Mouse (Mus musculus): ENCODE measurements at regions not wholly inside any gene's neighbourhood (a gene's known extent, or its start where the extent isn't known, plus 50 kb on each side); places are given as distances from the start of the nearest gene placed in this dataset.

DNA sequence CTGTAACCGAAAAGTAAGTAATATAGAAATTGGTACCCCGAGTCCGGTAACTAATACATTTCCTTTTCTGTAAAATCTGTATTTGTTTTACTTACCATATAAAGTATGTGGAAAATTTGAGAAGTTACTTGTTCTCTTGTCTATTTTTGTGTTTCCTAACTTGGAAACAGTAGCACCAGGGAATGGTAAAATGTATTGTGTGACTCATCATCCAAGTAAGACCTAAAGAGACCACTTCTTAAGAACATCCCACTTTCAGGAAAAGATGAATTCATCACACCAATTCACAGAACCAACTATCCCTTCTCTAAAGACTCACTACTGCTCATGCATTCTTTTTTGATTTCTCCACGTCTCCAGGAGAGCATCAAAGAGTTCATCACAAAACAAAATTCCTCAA lies 457.6 kb upstream of the Htr2a start:
- no peak for DNase-seq (ENCODE audit: low read depth, low spot score)

DNA sequence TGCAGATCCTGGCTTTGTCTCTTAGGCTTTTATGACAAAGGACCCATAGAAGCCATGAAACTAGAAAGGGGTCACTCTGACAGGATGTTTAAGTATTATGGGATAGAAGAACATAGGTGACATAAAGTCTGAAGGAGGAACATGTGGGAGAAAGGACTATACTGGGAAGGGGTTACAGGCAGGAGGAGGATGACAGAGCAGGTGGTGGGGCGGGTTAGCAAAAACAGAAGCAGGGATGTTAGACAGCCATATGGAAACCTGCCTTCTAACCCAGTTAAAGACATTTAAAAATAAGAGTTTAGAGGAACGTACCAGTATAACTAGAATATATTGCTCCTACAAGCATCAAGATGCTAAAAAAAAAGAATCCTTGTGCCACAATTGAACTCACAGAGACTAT lies 438.9 kb upstream of the Htr2a start:
- DNase-seq (ENCODE audit: low read depth, low spot score) = no peak

DNA sequence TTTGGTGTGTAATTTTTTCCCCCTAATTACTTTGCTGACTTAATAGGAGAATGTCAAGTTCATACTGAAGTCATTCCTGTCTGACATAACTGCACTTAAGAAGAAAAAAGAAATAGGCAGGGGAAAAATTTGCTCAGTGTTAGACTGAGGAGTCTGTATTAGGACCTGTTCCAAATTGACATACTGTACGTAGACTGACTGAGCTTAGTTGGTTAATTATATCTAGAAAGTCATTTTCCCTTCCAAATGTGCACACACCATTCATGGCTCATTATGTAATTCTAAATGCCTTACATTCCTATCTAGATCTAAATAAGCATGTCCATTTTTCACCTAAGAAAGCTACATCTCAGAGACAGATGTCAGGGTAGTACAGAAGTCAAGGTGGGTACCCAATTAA lies 435.6 kb upstream of the Htr2a start:
- no peak for DNase-seq (ENCODE audit: low read depth, low spot score)

DNA sequence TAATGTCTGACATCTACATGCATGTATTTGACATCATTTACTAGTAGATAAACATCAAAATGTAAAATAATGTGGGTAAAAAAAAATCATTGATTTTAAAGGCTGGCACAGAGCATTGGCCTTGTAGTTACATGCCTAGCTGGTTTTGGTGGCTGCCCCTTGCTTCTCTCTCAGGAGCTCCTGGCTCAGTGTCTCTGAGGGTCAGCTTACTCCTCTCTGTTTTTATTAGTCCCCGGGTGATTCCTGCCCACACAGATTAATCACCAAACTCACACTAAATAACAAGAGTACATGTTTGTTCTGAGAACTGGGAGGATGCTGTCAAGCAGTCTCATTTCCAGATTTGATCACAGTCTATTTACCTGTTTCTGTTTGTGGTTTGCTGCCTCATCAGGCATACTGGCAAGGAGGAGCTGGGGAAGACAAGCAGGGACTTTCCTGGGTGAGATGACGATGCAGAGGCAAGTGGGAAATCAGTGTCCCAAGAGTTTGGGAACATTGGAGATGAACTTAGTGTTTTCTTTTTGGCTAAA lies 422.7 kb upstream of the Htr2a start:
- no peak for DNase-seq (ENCODE audit: low read depth, low spot score)

DNA sequence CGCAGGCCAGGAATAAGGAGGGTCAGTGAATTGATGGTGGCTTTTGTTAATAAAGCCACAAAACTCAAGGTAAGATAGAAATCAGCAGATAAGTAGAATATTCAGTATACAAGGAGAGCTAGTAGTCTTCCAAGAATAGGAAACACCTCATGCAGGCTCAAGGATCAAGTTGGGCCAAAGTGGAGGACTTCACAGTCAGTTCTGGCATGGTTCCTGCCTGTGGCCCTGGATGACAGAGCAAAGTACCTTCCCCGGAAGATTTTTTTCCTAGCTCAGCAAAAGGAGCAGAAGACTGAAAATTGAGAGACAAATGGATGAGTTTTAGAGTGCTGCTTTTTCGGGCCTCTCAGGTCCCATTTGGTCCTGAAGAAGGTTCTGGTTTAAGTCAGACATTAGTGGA lies 420.9 kb upstream of the Htr2a start:
- DNase-seq (ENCODE audit: low read depth, low spot score) = no peak

DNA sequence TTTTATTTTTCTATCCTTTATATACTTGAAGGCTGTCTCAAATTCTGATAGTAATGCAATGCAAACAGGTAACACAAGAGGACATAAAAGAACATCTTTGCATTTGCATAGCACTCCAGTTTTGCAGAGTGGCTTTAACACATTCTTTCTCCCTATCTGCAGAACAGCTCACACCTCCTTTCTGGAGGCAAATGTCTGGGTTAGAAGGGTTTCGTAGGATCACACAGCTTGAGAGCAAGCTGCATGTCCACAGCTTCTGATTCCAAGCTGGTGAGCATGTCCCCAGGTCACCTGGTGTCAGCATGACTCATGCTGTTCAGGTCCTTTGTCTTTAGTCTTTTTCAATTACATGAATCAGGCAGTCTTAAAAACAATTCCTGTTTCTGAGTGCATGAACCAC lies 418.5 kb upstream of the Htr2a start:
- peak; percentile 2 for DNase-seq (ENCODE audit: low read depth, low spot score)

DNA sequence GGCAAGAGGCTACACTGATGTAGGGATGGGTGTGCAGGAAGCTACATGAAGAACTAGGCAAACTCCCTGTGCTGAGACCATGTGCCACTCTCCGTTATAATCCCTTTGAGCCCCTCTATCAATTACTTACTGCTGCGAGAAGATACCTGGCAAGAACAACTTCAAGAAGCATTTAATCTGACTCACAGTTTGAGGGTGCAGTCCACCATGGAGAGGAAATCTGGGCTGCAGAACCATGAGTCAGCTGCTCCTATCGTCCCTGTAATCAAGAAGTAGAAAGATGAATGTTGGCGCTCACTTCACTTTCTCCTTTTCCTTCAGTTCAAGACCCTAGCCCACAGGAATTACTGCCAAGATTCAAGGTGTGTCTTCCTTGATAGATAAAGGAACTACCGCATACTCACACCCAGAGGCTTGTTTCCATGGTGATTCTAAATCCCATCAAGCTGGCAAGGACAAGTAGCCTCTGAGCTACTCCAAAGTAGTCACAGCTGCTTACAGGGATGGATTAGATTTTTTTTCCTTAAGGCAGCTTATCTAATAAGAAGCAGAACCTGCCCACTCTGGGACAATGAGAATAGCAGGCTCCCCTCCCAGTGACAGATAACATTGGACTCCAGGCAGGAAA lies 411.0 kb upstream of the Htr2a start:
- DNase-seq (ENCODE audit: low read depth, low spot score) = no peak

DNA sequence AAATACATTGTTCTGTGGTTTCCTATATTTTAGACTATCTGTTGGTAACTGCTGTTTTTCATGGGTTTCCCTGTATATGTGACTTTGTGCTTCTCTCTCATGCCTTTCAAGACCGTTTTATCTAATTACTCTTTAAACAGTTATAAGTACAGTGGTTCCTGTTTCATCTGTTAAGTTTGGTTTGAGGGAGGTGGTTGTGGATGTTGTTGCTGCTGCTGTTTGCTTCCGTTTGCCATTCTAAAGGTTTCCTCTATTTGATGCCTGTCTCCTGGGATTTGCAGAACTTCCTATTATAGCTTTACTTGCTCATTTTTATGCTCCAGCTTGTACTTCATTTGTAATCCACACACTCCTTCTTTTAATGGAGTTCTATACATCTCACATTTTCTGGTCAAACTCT lies 400.4 kb upstream of the Htr2a start:
- no peak for DNase-seq (ENCODE audit: low read depth, low spot score)

DNA sequence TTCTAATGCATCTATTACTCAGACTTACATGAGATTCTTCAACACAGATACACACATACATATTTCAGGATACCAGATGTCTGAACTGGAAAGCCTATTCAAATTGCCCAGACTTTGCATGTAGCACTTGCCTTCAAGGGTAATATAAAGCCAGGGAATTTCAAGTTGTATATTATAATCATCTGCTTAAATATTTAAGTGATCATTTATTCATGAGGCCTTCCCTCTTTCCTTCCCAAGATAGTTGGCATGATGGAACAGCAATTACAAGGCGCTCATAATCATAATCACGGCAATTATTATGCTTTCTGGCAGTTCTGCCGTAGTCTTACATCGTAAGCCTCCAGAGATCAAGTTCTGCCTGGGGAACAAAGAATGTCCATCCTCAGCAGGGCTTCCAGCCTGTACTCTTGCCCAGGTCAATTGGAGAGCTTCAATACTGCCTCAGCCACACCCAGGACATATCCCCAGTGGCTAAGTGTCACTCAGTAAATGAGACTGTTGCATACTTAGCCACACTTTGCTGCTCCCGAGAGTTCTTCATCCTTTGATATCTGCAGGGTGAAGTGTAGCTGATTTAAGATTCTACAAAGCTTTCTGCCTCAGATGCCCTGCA lies 391.3 kb upstream of the Htr2a start:
- no peak for DNase-seq (ENCODE audit: low read depth, low spot score)

DNA sequence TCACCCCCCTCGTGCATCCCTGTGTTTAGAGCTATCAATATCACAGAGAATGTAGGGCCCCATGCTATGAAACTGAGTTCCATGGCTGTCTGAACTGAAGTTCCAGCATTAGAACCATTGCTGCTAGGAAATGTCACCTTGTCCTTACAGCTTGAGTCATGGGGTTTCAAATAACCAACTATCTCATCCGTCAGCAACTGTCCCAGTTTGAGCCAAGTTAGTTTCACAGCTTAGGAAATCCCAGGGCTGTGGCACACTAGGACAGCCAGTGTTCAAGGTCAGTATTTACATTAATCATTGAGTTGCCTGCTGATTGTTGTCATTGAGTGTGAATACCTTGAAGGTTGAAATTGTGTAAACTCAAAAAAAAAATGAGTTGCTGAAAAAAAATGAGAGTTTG lies 390.6 kb upstream of the Htr2a start:
- DNase-seq (ENCODE audit: low read depth, low spot score) = no peak

DNA sequence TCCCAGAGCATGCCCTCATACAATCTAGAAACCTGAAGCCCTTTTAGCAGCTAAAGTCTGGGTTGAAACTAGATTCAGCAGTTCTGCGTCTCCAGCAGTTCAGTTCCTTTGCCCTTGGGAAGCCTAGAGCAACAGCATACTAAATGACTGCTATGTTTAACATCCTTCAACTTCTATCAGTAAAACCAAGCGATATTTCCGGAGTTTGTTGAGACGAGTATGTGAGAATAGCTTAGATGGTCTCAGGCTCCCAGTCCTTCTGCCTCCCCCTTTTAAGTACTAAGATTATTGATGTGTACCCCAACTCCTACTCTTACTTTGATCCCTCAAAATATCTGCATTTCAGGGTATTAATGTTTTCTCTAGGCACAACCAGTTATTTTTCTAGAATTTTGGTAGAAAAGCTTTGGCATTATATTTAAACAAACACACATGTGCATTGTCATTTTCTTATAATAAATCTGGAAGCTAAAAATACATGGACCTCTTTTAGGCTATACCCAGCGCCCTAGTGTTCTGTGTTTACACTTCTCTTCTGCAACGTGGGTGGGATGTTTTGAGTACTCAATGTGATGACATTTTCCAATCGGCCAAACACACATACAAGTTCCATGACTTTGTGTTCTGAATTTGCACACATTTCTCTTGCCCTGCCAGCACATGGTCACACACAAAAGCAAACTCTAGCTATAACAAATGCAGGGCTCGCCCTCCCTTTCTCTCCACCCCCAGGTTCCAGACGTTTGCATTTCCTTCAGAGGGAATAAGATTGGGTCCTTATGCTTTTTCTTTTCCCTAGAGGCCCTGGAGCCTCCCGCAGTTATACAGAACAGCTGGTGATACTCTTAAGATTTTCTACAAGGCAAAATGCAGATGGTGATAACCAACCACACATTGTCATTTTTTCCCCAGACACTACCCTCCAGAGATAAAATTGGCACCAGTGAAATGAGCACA lies 388.2 kb upstream of the Htr2a start:
- DNase-seq (ENCODE audit: low read depth, low spot score) = no peak

DNA sequence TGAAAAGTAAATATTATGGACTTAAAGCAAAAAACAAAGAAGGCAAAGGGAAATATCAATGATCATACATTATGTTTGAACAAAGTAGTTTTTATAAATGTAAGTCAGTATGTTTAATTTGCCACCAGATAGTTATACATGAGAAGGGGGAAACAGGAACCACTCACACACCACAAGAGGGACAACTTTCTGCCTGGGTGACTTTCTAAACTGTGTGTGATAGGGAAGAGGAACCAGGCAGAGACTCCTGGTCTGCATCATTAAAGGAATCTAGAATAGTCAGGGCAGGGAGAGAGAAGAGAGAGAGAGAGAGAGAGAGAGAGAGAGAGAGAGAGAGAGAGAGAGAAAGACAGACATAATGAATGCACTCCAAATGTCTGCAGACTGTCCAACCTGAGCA lies 385.6 kb upstream of the Htr2a start:
- DNase-seq (ENCODE audit: low read depth, low spot score) = no peak

DNA sequence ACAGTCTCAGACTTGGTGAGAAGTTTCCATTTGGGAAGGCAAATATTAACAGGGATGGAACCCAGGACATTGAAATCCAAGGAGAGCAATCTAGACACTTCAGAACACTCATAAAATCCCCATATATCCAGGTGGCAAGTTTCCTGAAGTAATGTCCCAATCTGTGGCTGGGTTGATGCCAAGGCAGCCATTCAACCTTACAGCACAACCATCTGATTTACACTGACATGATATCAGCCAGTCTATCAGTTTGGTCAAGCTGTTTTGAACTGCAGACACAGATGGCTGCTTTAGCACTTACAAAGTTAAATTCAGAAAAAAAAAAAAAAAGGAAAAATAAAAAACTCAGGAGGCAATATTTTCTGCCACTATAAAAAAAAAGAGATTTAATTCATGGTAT lies 381.2 kb upstream of the Htr2a start:
- DNase-seq (ENCODE audit: low read depth, low spot score) = no peak

DNA sequence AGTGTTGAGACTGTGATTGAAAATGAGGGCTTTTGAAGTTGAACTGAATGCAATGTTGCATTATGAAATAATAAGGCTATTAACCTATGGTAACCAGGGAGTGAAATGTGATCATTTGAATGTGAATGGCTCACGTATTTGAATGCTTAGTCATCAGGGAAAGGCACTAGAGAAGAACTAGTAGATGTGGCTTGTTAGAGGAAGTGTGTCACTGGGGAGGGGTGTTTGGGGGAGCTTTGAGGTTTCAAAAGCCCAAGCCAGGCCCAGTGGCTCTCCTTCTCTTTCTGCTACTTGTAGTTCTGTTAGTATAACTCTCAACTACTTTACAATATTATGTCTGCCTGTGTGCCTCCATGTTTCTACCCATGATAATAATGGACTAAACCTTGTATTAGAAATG lies 373.6 kb upstream of the Htr2a start:
- DNase-seq (ENCODE audit: low read depth, low spot score) = peak; percentile 29

DNA sequence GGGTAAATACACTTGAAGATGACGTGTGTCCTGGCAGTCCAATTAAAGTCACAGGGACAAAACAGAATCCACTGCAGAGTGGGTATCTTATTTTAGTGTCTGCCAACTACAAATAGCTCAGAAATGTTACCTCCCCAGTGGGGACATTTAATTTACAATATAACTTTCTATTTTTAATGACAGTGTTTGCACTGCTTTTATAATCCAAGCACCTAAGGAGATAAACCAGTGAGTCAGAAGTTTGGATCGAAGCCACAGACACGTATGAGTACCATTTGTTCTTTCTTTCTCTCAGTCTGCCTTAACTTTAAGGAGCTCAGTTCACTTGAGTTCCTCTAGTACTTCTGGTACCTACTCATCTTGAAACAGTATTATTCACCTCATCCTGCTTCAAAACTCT lies 346.1 kb upstream of the Htr2a start:
- DNase-seq (ENCODE audit: low read depth, low spot score) = peak; percentile 37

DNA sequence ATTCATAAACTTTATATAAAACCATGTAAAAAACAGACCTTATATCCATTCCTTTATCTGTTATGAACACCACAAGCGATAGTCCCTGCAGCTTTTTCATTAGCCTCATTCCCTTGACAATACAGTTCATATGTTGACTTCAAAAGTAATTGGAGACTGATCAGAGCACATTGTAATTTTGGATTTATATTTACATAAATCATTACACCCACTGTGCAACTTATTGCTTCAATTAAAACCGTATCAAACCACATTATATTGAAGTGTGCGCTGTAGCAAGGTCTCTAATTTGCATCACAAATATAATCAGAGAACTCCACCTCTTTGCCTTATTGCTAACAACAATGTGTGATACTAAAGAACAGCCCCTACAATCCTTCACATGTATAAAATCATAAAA lies 336.2 kb upstream of the Htr2a start:
- DNase-seq (ENCODE audit: low read depth, low spot score) = no peak

DNA sequence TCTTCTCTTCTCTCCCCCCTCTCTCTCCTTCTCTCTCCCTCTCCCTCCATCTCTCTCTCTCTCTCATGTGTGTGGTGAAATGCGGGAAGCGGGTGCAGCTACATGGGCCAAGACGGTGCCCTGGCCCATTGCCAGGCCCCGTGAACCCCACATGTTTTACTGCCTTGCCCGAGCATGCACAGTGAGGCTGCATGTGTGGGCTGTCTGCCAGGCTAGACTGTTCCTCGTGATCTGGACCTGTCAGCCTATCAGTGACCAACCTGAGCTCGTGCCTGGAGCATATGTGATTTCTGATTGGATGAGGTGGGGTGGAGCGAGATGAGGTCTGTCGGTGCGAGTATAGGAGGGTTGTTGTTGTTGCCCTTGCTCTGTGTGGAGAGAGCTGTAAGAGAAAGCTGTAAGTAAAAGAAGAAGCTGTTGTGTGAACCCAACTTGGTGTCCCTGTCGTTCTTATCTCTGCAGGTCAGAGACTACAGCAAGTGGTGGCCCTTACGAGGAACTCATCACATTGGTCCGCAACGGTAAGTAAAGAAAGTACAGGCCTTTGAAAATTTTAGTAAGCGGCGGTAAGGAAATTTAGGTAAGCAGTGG lies 333.8 kb upstream of the Htr2a start:
- DNase-seq (ENCODE audit: low read depth, low spot score) = no peak

DNA sequence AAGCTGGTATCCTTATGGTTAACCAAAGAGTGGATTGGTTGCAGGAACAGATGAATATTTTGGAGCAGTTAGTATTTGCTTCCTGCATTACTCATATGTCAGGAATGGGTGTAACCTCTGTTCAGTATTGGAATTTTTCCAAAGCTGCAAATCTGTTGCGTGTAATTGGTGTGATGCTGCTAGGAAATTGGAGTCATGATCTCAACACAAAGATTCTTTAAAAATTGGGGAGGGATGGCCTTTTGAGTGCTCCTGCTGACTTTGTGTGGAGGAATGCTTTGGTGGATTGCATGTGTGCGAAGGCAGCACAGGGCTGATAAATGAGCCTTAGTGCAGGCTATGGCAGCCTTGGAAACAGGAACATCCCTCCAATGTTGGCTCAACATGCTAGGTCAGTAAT lies 331.2 kb upstream of the Htr2a start:
- peak; percentile 33 for DNase-seq (ENCODE audit: low read depth, low spot score)

DNA sequence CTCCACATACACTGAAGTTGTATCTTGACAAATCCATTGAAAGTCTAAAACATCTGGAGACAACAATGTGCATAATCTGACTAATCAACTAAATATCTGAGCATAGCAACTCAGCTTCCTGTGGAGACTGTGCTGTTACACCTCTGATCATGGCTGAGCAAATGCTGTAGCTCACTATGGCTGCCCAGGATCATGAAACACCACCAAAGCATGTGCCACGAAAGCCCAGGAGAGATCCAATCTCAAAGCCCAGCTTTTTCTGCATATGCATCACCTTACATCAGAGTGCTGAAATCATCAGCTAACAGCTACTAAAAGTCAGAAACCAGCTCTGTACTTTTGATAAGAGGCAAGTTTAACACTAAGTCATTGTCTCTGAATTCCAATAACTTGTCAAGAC lies 313.3 kb upstream of the Htr2a start:
- peak; percentile 64 for DNase-seq (ENCODE audit: low read depth, low spot score)

DNA sequence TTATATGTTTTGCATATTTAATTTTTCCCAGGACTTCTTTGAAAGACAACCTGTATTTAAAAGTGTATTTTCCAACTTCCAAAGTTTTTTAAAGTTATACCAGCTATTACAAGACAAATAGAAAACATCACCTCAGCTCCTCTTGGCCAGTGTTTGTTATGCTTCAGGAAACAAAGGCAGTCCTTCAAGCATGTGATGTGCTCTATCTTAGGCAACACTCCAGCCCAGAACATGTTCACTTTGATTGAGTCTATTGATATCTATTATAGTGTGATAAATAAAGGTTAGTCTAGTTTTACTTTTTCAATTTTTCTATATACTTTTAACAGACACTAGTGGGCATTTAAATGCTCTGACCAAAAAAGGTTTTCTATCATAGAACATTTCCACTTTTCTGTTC lies 289.9 kb upstream of the Htr2a start:
- DNase-seq (ENCODE audit: low read depth, low spot score) = no peak

DNA sequence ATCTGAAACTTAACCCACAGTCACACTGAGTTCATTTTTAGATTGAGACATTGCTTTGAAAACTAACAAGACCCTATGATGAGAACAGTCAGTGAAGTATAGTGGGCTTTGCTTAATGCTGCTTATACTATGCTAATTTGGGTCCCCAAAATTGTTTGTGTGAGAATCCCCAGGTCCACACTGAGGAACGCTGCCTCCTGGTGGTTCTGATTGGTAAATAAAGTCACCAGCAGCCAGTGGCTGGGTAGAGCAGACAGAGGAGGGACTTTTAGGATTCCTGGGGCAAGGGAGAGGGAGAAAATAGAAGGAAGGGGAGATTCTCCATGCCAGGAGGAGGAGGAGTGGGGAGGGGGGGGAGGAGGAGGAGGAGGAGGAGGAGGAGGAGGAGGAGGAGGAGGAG lies 288.4 kb upstream of the Htr2a start:
- no peak for DNase-seq (ENCODE audit: low read depth, low spot score)

DNA sequence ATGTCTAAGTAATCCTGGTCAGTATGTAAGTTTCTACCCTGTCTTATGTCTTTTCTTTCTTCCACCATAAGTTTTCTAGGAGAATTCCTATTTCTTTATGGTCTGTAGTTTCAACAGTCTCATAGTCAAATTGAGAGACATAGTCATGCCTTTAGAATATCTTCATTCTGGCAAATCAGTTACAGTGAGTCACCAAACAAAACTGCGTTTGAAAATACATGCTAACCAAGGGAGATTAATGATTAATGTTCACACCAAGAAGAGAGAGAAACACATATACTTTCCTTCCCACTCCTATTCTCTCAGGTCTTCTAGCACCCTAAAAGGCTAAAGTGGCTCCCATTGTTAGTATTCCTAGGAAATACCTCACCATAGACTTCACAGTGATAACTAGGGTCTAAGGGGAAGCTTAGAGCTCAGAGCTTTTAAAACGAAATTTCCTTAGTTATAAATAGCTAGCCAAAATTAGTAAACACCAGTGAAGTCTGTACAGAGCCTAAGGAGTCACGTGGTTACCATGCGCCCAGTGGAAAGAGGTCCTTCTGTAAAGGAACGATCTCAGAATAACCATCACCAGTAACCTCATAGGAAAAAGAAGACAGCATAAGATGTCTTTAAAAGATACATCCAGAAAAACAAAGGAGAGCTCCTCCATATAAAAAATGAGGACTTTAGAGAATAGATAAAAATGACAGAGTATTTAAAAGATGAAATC lies 281.8 kb upstream of the Htr2a start:
- no peak for DNase-seq (ENCODE audit: low read depth, low spot score)
